Comparison of ENCODE assay signal across 8 mouse cellular contexts in genomic region chr9:121479453-121479852, GRCm38 (mm10). TPM values are rescaled to one million over a fixed set of nuclear protein-coding genes. Genes with fewer than 3 reads are reported as not detected.
DNase-seq lines count a peak whose midpoint lies in the region; ATAC-seq and TF ChIP-seq lines count a peak whose summit lies in the region.

No protein-coding gene starts in this region.

- no peak overlapping the region for H3K4me3 ChIP-seq in forebrain, embryonic 15.5 days
- H3K4me3 ChIP-seq in intestine, embryonic 15.5 days (replicated peaks): no peak overlapping the region
- H3K4me3 ChIP-seq in limb, embryonic 14.5 days (replicated peaks; ENCODE audit: low read length): no peak overlapping the region

- no peaks in the 10 kb centered on the region for H3K36me3 ChIP-seq in forebrain, embryonic 15.5 days
- H3K36me3 ChIP-seq in intestine, embryonic 15.5 days: peaks cover 3% of the 10 kb centered on the region; the same call in 1 of the 2 replicates
- H3K36me3 ChIP-seq in limb, embryonic 14.5 days (ENCODE audit: control insufficient read depth, insufficient read depth, low read length): 0 out of 2 replicates have a peak, but pooled peaks cover 3% of the 10 kb centered on the region

- H3K4me1 ChIP-seq in forebrain, embryonic 15.5 days: peaks cover 13% of the 10 kb centered on the region
- 0 out of 2 replicates have a peak, but pooled peaks cover 3% of the 10 kb centered on the region for H3K4me1 ChIP-seq in intestine, embryonic 15.5 days (replicated peaks)
- H3K4me1 ChIP-seq in limb, embryonic 14.5 days (ENCODE audit: control insufficient read depth, insufficient read depth, low read length): no peaks in the 10 kb centered on the region

- peak; percentile 42; the same call in 1 of the 2 replicates for ATAC-seq in forebrain, embryonic 15.5 days (replicated peaks)
- ATAC-seq in intestine, embryonic 15.5 days: peak; percentile 48; the same call in 1 of the 2 replicates
- peak; percentile 64; the same call in 1 of the 2 replicates for ATAC-seq in limb, embryonic 14.5 days (ENCODE audit: low FRiP score, low read depth)

- no peaks in the 10 kb centered on the region for H3K9me3 ChIP-seq in forebrain, embryonic 15.5 days
- H3K9me3 ChIP-seq in intestine, embryonic 15.5 days: no peaks in the 10 kb centered on the region
- H3K9me3 ChIP-seq in limb, embryonic 14.5 days (ENCODE audit: control insufficient read depth, low read length): no peaks in the 10 kb centered on the region

- H3K9ac ChIP-seq in forebrain, embryonic 15.5 days (replicated peaks): no peak overlapping the region
- H3K9ac ChIP-seq in intestine, embryonic 15.5 days: no peak overlapping the region
- H3K9ac ChIP-seq in limb, embryonic 14.5 days (ENCODE audit: low read depth, low read length, severe bottlenecking): no peak overlapping the region

- no peak overlapping the region for H3K4me2 ChIP-seq in forebrain, embryonic 15.5 days (replicated peaks)
- no peak overlapping the region for H3K4me2 ChIP-seq in intestine, embryonic 15.5 days (replicated peaks)
- no peak overlapping the region for H3K4me2 ChIP-seq in limb, embryonic 14.5 days (replicated peaks; ENCODE audit: low read depth, low read length, severe bottlenecking)

- no peaks in the 10 kb centered on the region for H3K27me3 ChIP-seq in forebrain, embryonic 15.5 days
- no peaks in the 10 kb centered on the region for H3K27me3 ChIP-seq in intestine, embryonic 15.5 days (replicated peaks)
- H3K27me3 ChIP-seq in limb, embryonic 14.5 days (ENCODE audit: control insufficient read depth, insufficient read depth, low read length): no peaks in the 10 kb centered on the region

- DNase-seq in 3T3-L1 (ENCODE audit: low read depth, low spot score) (peak; percentile 83), ES-CJ7 (ENCODE audit: low read depth, low spot score) (peak; percentile 85)
- peak; percentile 48 for DNase-seq in c-Kit-positive CD71-positive TER-119-positive erythroid progenitor cells, embryonic 14.5 days (ENCODE audit: low spot score)
- DNase-seq in limb, embryonic 14.5 days (ENCODE audit: low spot score): peak; percentile 73
- peak; percentile 62 for DNase-seq in neural tube, embryonic 10.5 days (ENCODE audit: extremely low spot score, low spot score)
- DNase-seq in thymus, postnatal 36 days: peak; percentile 35 to 40

- WGBS in forebrain, embryonic 15.5 days: 19% methylated on average over 5 of the region's 5 CpGs
- WGBS in intestine, embryonic 15.5 days: 35% methylated on average over 5 of the region's 5 CpGs
- 31% methylated on average over 5 of the region's 5 CpGs for WGBS in limb, embryonic 14.5 days

- no peak overlapping the region for H3K27ac ChIP-seq in forebrain, embryonic 15.5 days (replicated peaks)
- H3K27ac ChIP-seq in intestine, embryonic 15.5 days: no peak overlapping the region
- H3K27ac ChIP-seq in limb, embryonic 14.5 days (replicated peaks; ENCODE audit: low read depth, low read length): no peak overlapping the region

- TF ChIP-seq POLR2A in limb, embryonic 14.5 days (IDR thresholded peaks at IDR 0.05; ENCODE audit: borderline replicate concordance, extremely low read depth, insufficient read depth, insufficient read length): no peak

RNA-seq across cellular contexts. Expression of gene Cck, which starts 16.0 kb away (rescaled TPM):
- polyA plus RNA-seq in forebrain, embryonic 15.5 days (2015; fragmentation: Nextera tagmentation; extraction: Ambion mirVana): 30.0 and 35.0 TPM in 2 replicates
- polyA plus RNA-seq in intestine, embryonic 15.5 days (2015; fragmentation: Nextera tagmentation; extraction: Ambion mirVana): 29.6 and 33.9 TPM in 2 replicates
- 8.9 and 9.9 TPM in 2 replicates for polyA plus RNA-seq in limb, embryonic 14.5 days (2012; rRNA removed)
- polyA plus RNA-seq in limb, embryonic 14.5 days (2014; fragmentation: Nextera tagmentation; extraction: Ambion mirVana): 2.6 and 5.2 TPM in 2 replicates
